Mouse (Mus musculus) liver, embryonic 14.5 days (tissue): Measurements from ENCODE around the gene Bcor.

Experiments
- CTCF ChIP-seq: IDR thresholded peaks from 2 replicates; pipeline ENCODE4 v1.5.1; 2016; ENCODE audit warnings: antibody characterized with exemption, low read depth, control low read depth
- EP300 ChIP-seq: IDR thresholded peaks from 2 replicates; pipeline ENCODE4 v1.6.1; 2016; ENCODE audit warnings: antibody characterized with exemption, low read depth

DNA sequence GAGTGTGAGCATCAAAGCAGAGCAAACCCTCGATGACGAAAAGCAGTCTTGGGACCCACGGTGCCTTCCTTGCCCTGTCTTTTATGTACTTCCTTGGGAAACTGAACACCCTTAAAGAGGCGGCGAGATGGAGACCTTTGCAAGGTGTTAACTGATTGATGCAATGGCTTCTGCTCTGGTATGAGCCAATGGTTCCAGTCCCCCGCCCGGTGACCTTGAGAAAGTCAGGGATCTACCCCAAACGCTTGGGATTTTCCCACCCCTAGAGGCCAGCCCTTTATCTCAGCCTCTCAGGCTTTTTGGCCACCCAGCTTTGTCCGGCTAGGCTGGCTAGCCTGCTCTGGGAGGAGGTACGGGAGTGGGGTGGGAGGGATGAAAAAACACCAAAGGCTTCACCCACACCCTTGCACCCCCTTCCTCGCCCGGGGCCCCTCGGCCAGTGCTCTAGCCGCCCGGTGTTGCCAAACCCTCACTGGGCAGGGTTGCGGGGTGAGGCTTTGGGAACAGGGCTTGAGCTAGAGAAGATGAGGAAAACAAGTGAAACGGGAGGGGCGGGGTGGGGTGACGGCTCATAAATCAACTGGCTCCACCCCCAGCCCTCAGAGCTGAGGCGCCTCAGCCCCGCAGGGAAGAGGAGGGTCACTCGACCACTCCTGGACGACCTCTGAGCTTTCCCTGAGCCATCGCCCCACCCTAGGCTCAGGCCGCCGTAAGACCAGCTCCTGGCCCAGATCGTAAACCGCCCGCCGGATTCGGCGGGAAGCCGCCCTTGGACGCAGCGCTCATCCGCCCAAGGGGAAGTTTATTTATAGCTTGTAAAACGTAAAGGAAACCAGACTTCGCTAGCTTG lies 154.7 kb downstream of the Bcor start:
- TF ChIP-seq EP300 (no peak), CTCF (no peak)
